Mouse (Mus musculus) heart, adult 2 months (tissue): ENCODE data around the gene Foxa1. TPM values are rescaled to one million over a fixed set of nuclear protein-coding genes. Genes with fewer than 3 reads are reported as not detected.
A peak's percentile ranks its signal among the peaks of the same experiment; 100 is the strongest.

Experiments
- DNase-seq, 2 experiments: peaks; one replicate each; pipeline ENCODE4 v3.0.0; 2021
- H3K27ac ChIP-seq: fragments of 200-600 bp; 2 replicates; pipeline ENCODE4 v1.8.1; 2022
- H3K27me3 ChIP-seq: fragments of 200-500 bp; 2 replicates; pipeline ENCODE4 v1.6.1; 2012; ENCODE audit warnings: mild to moderate bottlenecking, low read length, inconsistent platforms, mixed read lengths; ENCODE audit not compliant: control insufficient read depth, insufficient read depth
- H3K36me3 ChIP-seq: fragments of 200-500 bp; 2 replicates; pipeline ENCODE4 v1.6.1; 2012; ENCODE audit warnings: low read length, inconsistent platforms; ENCODE audit not compliant: control insufficient read depth, insufficient read depth
- H3K4me1 ChIP-seq: fragments of 200-500 bp; 2 replicates; pipeline ENCODE4 v1.6.1; 2011; ENCODE audit warnings: low read length; ENCODE audit not compliant: control insufficient read depth, insufficient read depth
- H3K4me3 ChIP-seq: fragments of 200-600 bp; 2 replicates; pipeline ENCODE4 v1.8.1; 2022
- H3K79me2 ChIP-seq: fragments of 200-500 bp; replicated peaks from 2 replicates; pipeline ENCODE4 v1.6.1; 2012; ENCODE audit warnings: mild to moderate bottlenecking, inconsistent platforms, low read length, moderate library complexity, mixed read lengths; ENCODE audit not compliant: control insufficient read depth, insufficient read depth
- H3K9ac ChIP-seq: fragments of 200-500 bp; 2 replicates; pipeline ENCODE4 v1.6.1; 2012; ENCODE audit warnings: low read depth, mild to moderate bottlenecking, control low read depth, inconsistent platforms, low read length, mixed read lengths
- CTCF ChIP-seq: fragments of 200-600 bp; IDR thresholded peaks from 2 replicates; pipeline ENCODE4 v1.8.1; 2022; ENCODE audit warnings: antibody characterized with exemption, mild to moderate bottlenecking, moderate library complexity
- EP300 ChIP-seq: fragments of 200-500 bp; IDR thresholded peaks from 2 replicates; pipeline ENCODE4 v1.6.1; 2011; ENCODE audit warnings: low read depth, low read length, control low read depth; ENCODE audit not compliant: insufficient read depth
- POLR2A ChIP-seq: fragments of 200-500 bp; IDR thresholded peaks from 2 replicates; pipeline ENCODE4 v1.6.1; 2011; ENCODE audit warnings: mild to moderate bottlenecking, low read depth, low read length, control low read depth; ENCODE audit not compliant: insufficient read depth
- WGBS: fragments of 180-500 bp; shearing (Covaris S2); methylation state at CpG from one replicate; pipeline ENCODE4 v1.1.7; 2018; 5-methylcytosine and 5-hydroxymethylcytosine counted together
- intact Hi-C: fragments of 180-260 bp; cut with DNase I; formaldehyde crosslinking; loops from one replicate; pipeline ENCODE4 v1.15.1; 2025
- long read RNA-seq: library from polyadenylated mRNA; stranded (forward); transcript quantifications from one replicate; pipeline ENCODE4 v2.0.0, GENCODE M21; 2021
- polyA plus RNA-seq: library from polyadenylated mRNA; depleted of rRNA; stranded (reverse); fragments of >200 nt; gene quantifications from 2 replicates; pipeline ENCODE4 v1.2.3, GENCODE M21; 2012; rRNA removed
- total RNA-seq, 2 experiments: library from RNA; stranded (reverse); gene quantifications; 2 replicates each; pipeline ENCODE4 v1.2.3; 2021

The Foxa1 gene
- total RNA-seq (not detected), polyA plus RNA-seq (1.00 TPM in 1 of 2 replicates, not detected in the other)
- long read RNA-seq = 0 reads

DNA sequence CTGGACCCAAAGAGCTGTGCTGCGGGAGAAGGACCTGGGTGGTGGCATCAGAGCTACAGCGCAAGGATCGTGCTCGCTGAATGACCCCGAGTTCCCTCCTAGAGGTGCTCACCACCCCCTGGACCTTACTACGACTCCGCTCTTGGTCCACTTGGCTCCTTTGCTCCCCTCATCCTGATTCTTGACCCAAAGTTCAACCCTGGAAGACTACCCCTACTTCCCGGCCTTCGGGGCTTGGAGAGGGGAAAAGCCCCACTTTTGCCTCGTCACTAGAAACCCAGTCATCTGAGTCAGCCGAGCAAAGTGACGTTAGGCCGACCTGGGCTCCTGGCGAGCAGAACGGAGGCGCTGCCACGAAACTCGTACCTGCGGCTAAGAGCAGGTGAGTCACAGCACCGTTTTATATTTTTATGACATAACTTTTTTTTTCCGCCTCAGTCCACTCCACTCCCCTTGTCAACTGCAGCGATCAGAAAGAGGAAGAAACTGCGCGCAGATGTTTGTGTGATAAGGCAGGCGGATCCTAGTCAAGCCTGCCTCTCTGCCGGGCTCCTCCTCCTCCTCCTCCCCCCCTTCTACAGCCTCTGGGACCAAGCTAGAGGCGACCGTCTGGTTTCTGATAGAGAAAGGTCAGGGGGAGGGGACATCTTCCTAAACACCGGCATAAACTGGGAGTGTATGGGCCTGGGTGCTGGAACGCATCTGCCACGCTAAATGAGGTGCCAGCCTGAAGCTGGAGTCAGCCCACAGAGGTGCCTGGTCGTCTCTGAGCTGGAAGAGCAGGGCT is at the start of gene Foxa1:
TSS of gene Foxa1 (minus strand) at position 502 of the 787 bp plus-strand sequence.
- Histone ChIP-seq H3K4me1 (no peaks in the 10 kb centered on the region), H3K27ac (no peak within 1 kb of the TSS), H3K79me2 (no peaks in the 10 kb centered on the region), H3K4me3 (no peak within 1 kb of the TSS), H3K9ac (no peak within 1 kb of the TSS), H3K27me3 (peaks cover 39% of the 10 kb centered on the region), H3K36me3 (no peaks in the 10 kb centered on the region)
- TF ChIP-seq POLR2A (no peak), EP300 (no peak), CTCF (no peak)
- WGBS = 3% methylated on average over 32 of the region's 32 CpGs
- intact Hi-C loops = loop anchor here (5.0 kb wide), 1 partner anchor 264 kb away; no protein-coding TSS in a partner anchor
- DNase-seq = no peak

DNA sequence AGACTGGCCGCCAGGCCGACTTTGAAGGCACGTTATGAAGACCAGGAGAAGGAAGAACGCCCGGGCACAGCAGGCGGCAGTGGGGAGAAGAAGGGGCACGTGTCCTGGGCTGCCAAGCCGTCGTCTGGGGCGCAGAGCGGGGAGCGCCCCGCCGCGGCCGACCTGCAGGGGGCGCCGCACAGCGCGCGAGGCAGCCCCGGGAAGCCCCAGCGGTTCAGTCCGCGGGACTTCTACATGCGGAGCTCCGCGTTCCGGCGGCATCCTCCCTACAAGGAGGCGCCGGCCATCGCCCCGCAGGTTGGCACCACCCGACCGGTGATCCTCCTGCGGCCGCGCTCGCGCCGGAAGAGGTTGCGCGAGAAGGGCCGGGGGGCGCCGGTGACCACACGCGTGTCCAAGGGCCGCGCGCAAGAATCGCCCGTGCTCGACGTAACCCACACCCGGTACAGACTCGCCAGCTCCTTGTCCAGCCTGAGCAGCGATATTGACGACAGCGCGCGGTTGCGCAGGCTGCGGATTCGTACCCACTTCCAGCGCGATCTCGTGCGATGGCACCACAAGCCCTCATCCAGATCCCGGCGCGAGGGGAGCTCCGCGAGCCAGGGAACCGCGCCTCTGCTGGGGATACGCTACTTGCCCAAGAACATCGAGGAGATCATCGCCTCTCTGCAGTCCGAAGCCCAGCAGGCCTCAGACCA is 29.4 kb upstream of the Foxa1 start:
- Histone ChIP-seq H3K27me3 (peaks cover 5% of the 10 kb centered on the region; the same call in 1 of the 2 replicates), H3K27ac (no peak overlapping the region), H3K79me2 (no peaks in the 10 kb centered on the region), H3K36me3 (no peaks in the 10 kb centered on the region), H3K4me3 (no peak overlapping the region), H3K4me1 (no peaks in the 10 kb centered on the region), H3K9ac (no peak overlapping the region)
- WGBS = 4% methylated on average over 81 of the region's 81 CpGs
- peak; percentile 5 to 25 for DNase-seq
- TF ChIP-seq CTCF (peak; percentile 54), POLR2A (no peak)
- intact Hi-C loops = no loop called here

DNA sequence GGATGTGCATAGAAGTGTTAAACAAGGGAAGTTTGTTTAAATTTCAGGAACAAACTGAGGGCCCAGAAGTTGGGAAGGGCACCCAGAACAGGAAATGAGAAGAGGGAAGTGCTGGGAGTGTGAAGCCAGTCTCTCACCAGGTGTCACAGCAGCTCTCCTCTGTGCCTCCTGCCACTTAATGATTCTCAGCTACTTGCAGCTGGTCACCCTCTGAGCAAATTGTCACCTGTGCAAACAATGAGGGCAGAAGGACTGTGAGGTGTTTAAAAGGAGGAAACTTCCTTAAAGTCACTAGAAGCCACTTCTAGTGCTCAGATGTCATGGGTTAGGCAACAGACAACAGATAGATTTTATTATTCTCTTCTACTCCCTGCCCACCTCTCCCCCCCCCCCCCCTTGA is 25.7 kb upstream of the Foxa1 start:
- intact Hi-C loops = no loop called here
- no peak overlapping the region for H3K27ac ChIP-seq

DNA sequence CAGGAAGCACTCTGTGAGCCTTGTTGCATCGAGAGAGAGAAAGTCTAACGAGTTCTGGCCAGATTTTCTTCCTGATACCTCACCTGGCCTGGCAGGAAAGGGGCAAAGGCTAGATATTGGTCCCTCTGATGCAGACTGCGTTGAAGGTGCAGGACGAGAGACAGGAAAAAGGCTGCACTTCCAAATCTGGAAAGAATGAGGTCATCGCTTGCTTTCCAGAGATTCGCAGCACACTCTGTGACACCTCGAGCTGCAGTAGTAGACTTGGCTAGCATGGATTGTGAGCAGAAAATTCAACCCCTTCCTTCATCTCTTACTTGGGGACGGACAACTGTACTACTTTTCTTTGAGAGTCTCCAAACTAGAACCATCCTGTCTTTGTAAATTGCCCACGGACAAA is 25.1 kb upstream of the Foxa1 start:
- intact Hi-C loops = no loop called here
- H3K4me1 ChIP-seq = no peaks in the 10 kb centered on the region
- no peaks in the 10 kb centered on the region for H3K79me2 ChIP-seq
- no peak overlapping the region for H3K4me3 ChIP-seq
- no peaks in the 10 kb centered on the region for H3K36me3 ChIP-seq
- no peak overlapping the region for H3K9ac ChIP-seq
- no peak for DNase-seq
- peaks cover 5% of the 10 kb centered on the region; the same call in 1 of the 2 replicates for H3K27me3 ChIP-seq
- no peak overlapping the region for H3K27ac ChIP-seq
- TF ChIP-seq POLR2A (no peak), CTCF (no peak), EP300 (no peak)
- WGBS = 6% methylated on average over 9 of the region's 9 CpGs

More for the DNA sequence above, 25.7 kb upstream of the Foxa1 start:
- Histone ChIP-seq H3K79me2 (no peaks in the 10 kb centered on the region), H3K27me3 (peaks cover 5% of the 10 kb centered on the region; the same call in 1 of the 2 replicates), H3K9ac (no peak overlapping the region), H3K4me3 (no peak overlapping the region), H3K4me1 (no peaks in the 10 kb centered on the region), H3K36me3 (no peaks in the 10 kb centered on the region)
- DNase-seq = no peak
- TF ChIP-seq CTCF (no peak), EP300 (no peak), POLR2A (no peak)

DNA sequence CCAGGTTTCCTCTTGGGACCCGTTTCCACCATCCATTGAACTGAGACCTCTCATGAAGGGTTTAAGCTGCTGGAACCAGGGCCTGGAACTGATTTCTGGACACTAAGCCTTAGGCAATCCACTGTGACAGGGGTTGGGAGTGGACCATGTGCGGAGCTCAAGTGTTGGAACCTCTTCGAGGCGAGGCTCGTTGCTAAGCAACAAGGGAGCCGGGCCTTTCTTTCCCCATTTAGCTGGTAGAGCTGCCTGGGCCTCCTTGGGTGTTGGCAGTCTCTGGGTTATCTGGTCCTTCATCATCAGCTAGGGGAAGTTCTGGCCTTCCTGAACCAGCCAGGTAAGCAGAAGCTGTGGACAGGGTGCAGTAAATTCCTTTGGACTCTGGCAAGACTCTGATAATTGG is 17.2 kb upstream of the Foxa1 start, which contains the start of gene Ttc6:
TSS of gene Ttc6 (plus strand) at position 205 of the 400 bp plus-strand sequence.
- no peak for DNase-seq
- Histone ChIP-seq H3K27me3 (no peaks in the 10 kb centered on the region), H3K27ac (no peak within 1 kb of the TSS), H3K9ac (no peak within 1 kb of the TSS), H3K4me3 (no peak within 1 kb of the TSS), H3K79me2 (no peaks in the 10 kb centered on the region), H3K36me3 (no peaks in the 10 kb centered on the region), H3K4me1 (no peaks in the 10 kb centered on the region)
- 78% methylated on average over 6 of the region's 6 CpGs for WGBS
- intact Hi-C loops = no loop called here
- TF ChIP-seq CTCF (no peak), EP300 (no peak), POLR2A (no peak)

DNA sequence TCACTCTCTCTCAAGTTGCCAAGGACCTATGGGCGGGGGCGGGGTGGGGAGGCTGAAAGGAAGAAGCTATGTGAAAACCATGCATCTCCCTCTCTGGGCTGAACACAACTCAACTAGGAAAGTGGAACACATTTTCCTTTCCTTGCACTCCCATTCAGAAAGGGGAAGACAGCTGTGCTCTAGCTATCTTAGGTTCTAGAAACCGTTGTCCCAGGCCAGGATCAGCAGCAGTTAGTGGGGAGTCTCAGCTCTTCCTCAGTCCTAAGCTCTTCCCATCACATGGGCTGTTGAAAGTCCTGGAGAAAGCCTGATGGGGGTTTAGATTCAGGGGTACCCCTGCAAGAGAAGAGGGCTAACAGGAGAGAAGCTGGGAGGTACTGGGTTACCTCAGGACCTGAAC is 7.4 kb upstream of the Foxa1 start:
- peaks cover 11% of the 10 kb centered on the region for H3K27me3 ChIP-seq
- intact Hi-C loops = no loop called here

More for the DNA sequence above, 7.4 kb upstream of the Foxa1 start:
- TF ChIP-seq EP300 = no peak
- no peak for TF ChIP-seq POLR2A
- TF ChIP-seq CTCF = no peak
- DNase-seq = no peak
- Histone ChIP-seq H3K79me2 (no peaks in the 10 kb centered on the region), H3K36me3 (no peaks in the 10 kb centered on the region), H3K4me1 (no peaks in the 10 kb centered on the region), H3K27ac (no peak overlapping the region), H3K4me3 (no peak overlapping the region), H3K9ac (no peak overlapping the region)
- 45% methylated on average over 3 of the region's 3 CpGs for WGBS
